Mouse (Mus musculus) spleen, adult 2 months (tissue): ENCODE data around the gene Mocs3.

Experiments used
- CTCF ChIP-seq: fragments of 200-500 bp; IDR thresholded peaks from 2 replicates; pipeline ENCODE4 v1.5.1; 2011; ENCODE audit warnings: mild to moderate bottlenecking, inconsistent platforms; ENCODE audit not compliant: insufficient read depth, insufficient read length, insufficient replicate concordance; ENCODE audit errors: extremely low read depth
- POLR2A ChIP-seq: fragments of 200-500 bp; IDR thresholded peaks from 2 replicates; pipeline ENCODE4 v1.6.1; 2011; ENCODE audit warnings: low read depth, low read length, inconsistent platforms

- no peak for TF ChIP-seq CTCF
- no peak for TF ChIP-seq POLR2A
Observed at GRCm38 (mm10) chr2:168200014-168200691, 30.3 kb upstream of the Mocs3 start.
